Mouse (Mus musculus) heart, embryonic 15.5 days (tissue): ENCODE data around the gene Dmrtb1. TPM values are rescaled to one million over a fixed set of nuclear protein-coding genes. Genes with fewer than 3 reads are reported as not detected.

Experiments
- ATAC-seq: fragments of 200-750 bp; cut with Nextera tagmentation; replicated peaks from 2 replicates; pipeline ENCODE4 v1.8.0; 2017; ENCODE audit warnings: low read depth, moderate TSS enrichment; ENCODE audit not compliant: insufficient number of reproducible peaks, insufficient read depth, low FRiP score
- H3K27ac ChIP-seq: fragments of 300-500 bp; sonication (generic); 2 replicates; pipeline ENCODE4 v1.5.1; 2015; ENCODE audit warnings: mild to moderate bottlenecking, inconsistent platforms
- H3K27me3 ChIP-seq: fragments of 300-500 bp; sonication (generic); 2 replicates; pipeline ENCODE4 v1.6.1; 2015; ENCODE audit warnings: inconsistent platforms
- H3K36me3 ChIP-seq: fragments of 300-500 bp; sonication (generic); 2 replicates; pipeline ENCODE4 v1.6.1; 2015; ENCODE audit warnings: mild to moderate bottlenecking, inconsistent platforms
- H3K4me1 ChIP-seq: fragments of 300-500 bp; sonication (generic); replicated peaks from 2 replicates; pipeline ENCODE4 v1.6.1; 2015; ENCODE audit warnings: inconsistent platforms
- H3K4me2 ChIP-seq: fragments of 300-500 bp; sonication (generic); 2 replicates; pipeline ENCODE4 v1.6.1; 2015; ENCODE audit warnings: inconsistent platforms, mild to moderate bottlenecking, moderate library complexity
- H3K4me3 ChIP-seq: fragments of 300-500 bp; sonication (generic); 2 replicates; pipeline ENCODE4 v1.5.1; 2015; ENCODE audit warnings: mild to moderate bottlenecking, inconsistent platforms
- H3K9ac ChIP-seq: fragments of 300-500 bp; sonication (generic); 2 replicates; pipeline ENCODE4 v1.6.1; 2015; ENCODE audit warnings: mild to moderate bottlenecking, inconsistent platforms
- H3K9me3 ChIP-seq: fragments of 300-500 bp; sonication (generic); replicated peaks from 2 replicates; pipeline ENCODE4 v1.6.1; 2016; ENCODE audit warnings: inconsistent platforms
- WGBS: fragments of 180-500 bp; shearing (Covaris S2); methylation state at CpG from one replicate; pipeline ENCODE4 v1.1.7; 2015; ENCODE audit warnings: mixed read lengths; 5-methylcytosine and 5-hydroxymethylcytosine counted together
- polyA plus RNA-seq: library from polyadenylated mRNA; unstranded; fragments of >200 nt; fragmentation: Nextera tagmentation; extraction: Ambion mirVana; gene quantifications from 2 replicates; pipeline ENCODE4 v1.2.1, GENCODE M21; 2015

Gene Dmrtb1
- polyA plus RNA-seq, 1 experiment from 2014 or later: not detected

- no peak overlapping the region for H3K27ac ChIP-seq
- H3K9me3 ChIP-seq: no peaks in the 10 kb centered on the region
- H3K4me1 ChIP-seq: no peaks in the 10 kb centered on the region
- WGBS: 33% methylated on average over 15 of the region's 15 CpGs
- H3K27me3 ChIP-seq: peaks cover 19% of the 10 kb centered on the region
- no peak overlapping the region for H3K9ac ChIP-seq
- ATAC-seq: no peak
- H3K4me2 ChIP-seq: no peak overlapping the region
- H3K36me3 ChIP-seq: no peaks in the 10 kb centered on the region
- H3K4me3 ChIP-seq: no peak overlapping the region
These were observed 3.5 kb downstream of the Dmrtb1 start for GRCm38 (mm10) chr4:107680311-107681098.

DNA sequence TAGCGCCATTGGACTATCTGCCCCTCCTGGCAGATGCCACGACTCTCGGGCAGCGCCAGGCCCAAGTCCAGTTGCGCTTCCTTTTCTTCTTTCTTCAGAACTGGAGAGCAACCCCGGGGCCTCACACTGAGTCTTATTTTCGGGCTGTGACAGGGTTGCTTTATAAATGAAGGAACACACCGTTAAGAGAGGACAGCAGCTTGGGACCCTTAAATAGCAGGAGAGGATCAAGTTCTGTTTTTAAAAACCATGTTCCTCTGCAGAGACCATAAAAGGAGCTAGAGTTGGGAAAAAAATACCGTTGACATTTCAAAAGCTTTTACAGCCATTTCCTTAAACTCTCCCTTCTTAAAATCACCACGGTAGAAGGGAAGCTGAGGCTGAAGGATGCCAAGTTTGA lies 8.4 kb downstream of the Dmrtb1 start:
- peaks cover 5% of the 10 kb centered on the region; the same call in 1 of the 2 replicates for H3K4me1 ChIP-seq
- no peaks in the 10 kb centered on the region for H3K36me3 ChIP-seq
- H3K9ac ChIP-seq: no peak overlapping the region
- ATAC-seq: no peak
- 60% methylated on average over 10 of the region's 10 CpGs for WGBS
- H3K27me3 ChIP-seq: peaks cover 44% of the 10 kb centered on the region
- no peak overlapping the region for H3K4me3 ChIP-seq
- no peaks in the 10 kb centered on the region for H3K9me3 ChIP-seq
- no peak overlapping the region for H3K4me2 ChIP-seq
- H3K27ac ChIP-seq: no peak overlapping the region

DNA sequence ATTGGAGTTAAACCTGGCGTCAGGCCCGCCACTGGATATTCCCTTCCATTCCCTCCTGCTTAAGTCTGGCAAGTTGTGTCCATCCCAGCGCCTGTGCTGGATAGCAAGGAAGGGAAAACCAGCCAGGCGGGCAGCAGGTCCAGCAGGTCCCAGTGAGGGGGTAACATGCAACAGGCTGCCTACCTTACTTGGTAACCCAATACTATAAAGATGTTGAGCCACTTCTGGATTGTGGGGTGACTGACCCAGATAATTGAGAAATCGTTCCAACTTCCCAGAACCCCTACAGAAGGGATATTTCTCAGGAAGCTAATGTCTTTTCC lies 9.7 kb downstream of the Dmrtb1 start:
- H3K27me3 ChIP-seq: peaks cover 44% of the 10 kb centered on the region
- WGBS: 32% methylated on average over 5 of the region's 5 CpGs
- H3K27ac ChIP-seq: no peak overlapping the region
- H3K4me2 ChIP-seq: no peak overlapping the region
- no peak overlapping the region for H3K4me3 ChIP-seq
- peaks cover 5% of the 10 kb centered on the region; the same call in 1 of the 2 replicates for H3K4me1 ChIP-seq
- no peaks in the 10 kb centered on the region for H3K9me3 ChIP-seq
- H3K9ac ChIP-seq: no peak overlapping the region
- no peaks in the 10 kb centered on the region for H3K36me3 ChIP-seq
- no peak for ATAC-seq

DNA sequence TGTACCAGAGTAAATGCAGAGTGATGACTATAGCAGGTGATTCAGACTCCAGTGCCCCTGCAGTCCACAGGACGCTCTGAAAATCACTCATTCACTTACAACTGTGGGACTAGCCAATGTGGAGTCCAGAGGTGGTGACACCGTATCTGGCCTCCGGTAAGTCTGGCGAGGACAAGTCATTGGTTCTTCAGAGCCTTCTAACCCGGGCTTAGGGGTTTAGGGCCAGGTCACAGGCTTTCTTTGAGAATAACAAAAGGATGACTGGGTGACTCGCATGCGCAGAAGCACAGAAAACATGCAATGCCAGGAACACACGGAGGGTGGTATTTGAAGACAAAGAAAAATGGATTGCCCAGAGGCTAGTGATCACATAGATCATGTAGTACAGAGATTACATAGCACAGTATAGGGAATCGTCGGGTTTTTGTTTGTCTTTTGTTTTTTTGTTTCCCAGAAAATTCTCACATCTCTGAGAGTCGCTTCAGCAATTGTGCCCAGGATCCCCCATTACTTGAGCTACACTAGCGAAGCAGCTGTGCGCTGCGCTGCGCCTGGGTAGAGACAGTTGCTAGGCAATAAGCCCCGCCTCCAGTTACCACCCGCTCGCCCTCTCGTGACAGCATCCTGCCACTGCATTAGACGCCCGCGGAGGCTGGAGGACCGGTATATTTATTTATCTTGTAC lies 10.2 kb downstream of the Dmrtb1 start:
- Histone ChIP-seq H3K9ac (no peak overlapping the region), H3K27ac (no peak overlapping the region), H3K36me3 (no peaks in the 10 kb centered on the region), H3K27me3 (peaks cover 44% of the 10 kb centered on the region), H3K9me3 (no peaks in the 10 kb centered on the region), H3K4me3 (no peak overlapping the region), H3K4me2 (no peak overlapping the region), H3K4me1 (peaks cover 5% of the 10 kb centered on the region; the same call in 1 of the 2 replicates)
- no peak; the same call in 1 of the 2 replicates for ATAC-seq
- 22% methylated on average over 23 of the region's 23 CpGs for WGBS

- no peak overlapping the region for H3K9ac ChIP-seq
- ATAC-seq: no peak
- H3K9me3 ChIP-seq: no peaks in the 10 kb centered on the region
- peaks cover 5% of the 10 kb centered on the region; the same call in 1 of the 2 replicates for H3K4me1 ChIP-seq
- peaks cover 38% of the 10 kb centered on the region for H3K27me3 ChIP-seq
- H3K4me2 ChIP-seq: no peak overlapping the region
- H3K4me3 ChIP-seq: no peak overlapping the region
- H3K36me3 ChIP-seq: no peaks in the 10 kb centered on the region
- no peak overlapping the region for H3K27ac ChIP-seq
- 68% methylated on average over 5 of the region's 5 CpGs for WGBS
These were observed 13.3 kb downstream of the Dmrtb1 start for GRCm38 (mm10) chr4:107670731-107671130.

- no peak overlapping the region for H3K27ac ChIP-seq
- no peak overlapping the region for H3K4me2 ChIP-seq
- H3K9me3 ChIP-seq: no peaks in the 10 kb centered on the region
- H3K4me3 ChIP-seq: no peak overlapping the region
- no peak overlapping the region for H3K9ac ChIP-seq
- WGBS: 89% methylated on average over 2 of the region's 2 CpGs
- H3K4me1 ChIP-seq: 0 out of 2 replicates have a peak, but pooled peaks cover under 1% of the 10 kb centered on the region
- H3K36me3 ChIP-seq: no peaks in the 10 kb centered on the region
- ATAC-seq: no peak
- peaks cover 24% of the 10 kb centered on the region for H3K27me3 ChIP-seq
These were observed 15.5 kb downstream of the Dmrtb1 start for GRCm38 (mm10) chr4:107668514-107668913.

- no peaks in the 10 kb centered on the region for H3K4me1 ChIP-seq
- no peaks in the 10 kb centered on the region for H3K27me3 ChIP-seq
- H3K9ac ChIP-seq: no peak overlapping the region
- WGBS: 80% methylated on average over 11 of the region's 11 CpGs
- H3K27ac ChIP-seq: no peak overlapping the region
- ATAC-seq: no peak
- H3K4me2 ChIP-seq: no peak overlapping the region
- no peak overlapping the region for H3K4me3 ChIP-seq
- no peaks in the 10 kb centered on the region for H3K36me3 ChIP-seq
- H3K9me3 ChIP-seq: no peaks in the 10 kb centered on the region
These were observed 23.4 kb downstream of the Dmrtb1 start for GRCm38 (mm10) chr4:107660649-107661048.

GRCm38 (mm10) chr4:107653280-107653643 lies 30.8 kb downstream of the Dmrtb1 start:
- Histone ChIP-seq H3K36me3 (no peaks in the 10 kb centered on the region), H3K27me3 (peaks cover 22% of the 10 kb centered on the region), H3K4me1 (peaks cover 8% of the 10 kb centered on the region; the same call in 1 of the 2 replicates), H3K4me2 (no peak overlapping the region), H3K9me3 (no peaks in the 10 kb centered on the region), H3K27ac (no peak overlapping the region), H3K9ac (no peak overlapping the region), H3K4me3 (no peak overlapping the region)
- no peak for ATAC-seq
- WGBS: 60% methylated on average over 5 of the region's 5 CpGs

DNA sequence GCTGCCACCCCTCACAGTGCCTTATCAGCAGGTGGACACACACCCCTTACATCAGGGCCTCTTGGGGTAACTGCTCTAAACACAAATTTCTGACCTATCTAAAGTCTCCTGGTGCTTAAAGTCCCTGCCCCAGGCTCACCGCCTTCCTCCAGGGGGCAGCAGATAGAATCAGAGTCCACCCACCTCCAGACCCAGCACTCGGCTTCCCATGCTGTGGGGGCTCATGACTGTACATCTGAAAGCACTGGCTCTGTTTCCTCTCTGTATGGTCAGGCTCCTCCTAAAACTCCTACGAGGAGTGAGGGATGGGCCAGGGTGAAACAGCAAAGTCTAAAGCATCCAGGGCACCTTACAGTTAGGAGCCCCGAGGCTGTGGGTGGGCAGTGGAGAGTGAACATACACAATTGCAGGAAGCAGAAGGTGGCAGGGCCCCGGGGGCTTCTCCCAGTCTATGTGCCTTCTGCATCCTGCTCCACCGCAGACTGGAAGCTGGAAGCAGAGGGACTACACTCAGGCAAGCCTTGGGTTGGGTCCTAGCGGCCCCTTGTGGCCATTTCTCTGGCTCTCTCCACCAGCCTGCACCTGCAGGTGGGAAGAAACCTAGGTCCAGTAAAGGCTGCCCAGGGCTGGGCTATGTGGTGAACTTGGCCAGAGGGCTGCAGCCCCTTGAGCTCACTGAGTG lies 31.3 kb downstream of the Dmrtb1 start:
- H3K4me2 ChIP-seq: peak overlapping the region; percentile 43
- no peaks in the 10 kb centered on the region for H3K36me3 ChIP-seq
- 13% methylated on average over 7 of the region's 7 CpGs for WGBS
- no peak overlapping the region for H3K9ac ChIP-seq
- ATAC-seq: peak; percentile 53
- H3K27me3 ChIP-seq: peaks cover 22% of the 10 kb centered on the region
- H3K4me3 ChIP-seq: no peak overlapping the region
- H3K27ac ChIP-seq: no peak overlapping the region
- H3K9me3 ChIP-seq: no peaks in the 10 kb centered on the region
- peaks cover 8% of the 10 kb centered on the region; the same call in 1 of the 2 replicates for H3K4me1 ChIP-seq

GRCm38 (mm10) chr4:107651021-107651496 lies 33.0 kb downstream of the Dmrtb1 start:
- no peaks in the 10 kb centered on the region for H3K36me3 ChIP-seq
- no peak overlapping the region for H3K27ac ChIP-seq
- no peak for ATAC-seq
- WGBS: 42% methylated on average over 12 of the region's 12 CpGs
- H3K4me1 ChIP-seq: peaks cover 8% of the 10 kb centered on the region; the same call in 1 of the 2 replicates
- H3K4me3 ChIP-seq: no peak overlapping the region
- H3K4me2 ChIP-seq: no peak overlapping the region
- H3K27me3 ChIP-seq: peaks cover 22% of the 10 kb centered on the region
- H3K9me3 ChIP-seq: no peaks in the 10 kb centered on the region
- no peak overlapping the region for H3K9ac ChIP-seq

DNA sequence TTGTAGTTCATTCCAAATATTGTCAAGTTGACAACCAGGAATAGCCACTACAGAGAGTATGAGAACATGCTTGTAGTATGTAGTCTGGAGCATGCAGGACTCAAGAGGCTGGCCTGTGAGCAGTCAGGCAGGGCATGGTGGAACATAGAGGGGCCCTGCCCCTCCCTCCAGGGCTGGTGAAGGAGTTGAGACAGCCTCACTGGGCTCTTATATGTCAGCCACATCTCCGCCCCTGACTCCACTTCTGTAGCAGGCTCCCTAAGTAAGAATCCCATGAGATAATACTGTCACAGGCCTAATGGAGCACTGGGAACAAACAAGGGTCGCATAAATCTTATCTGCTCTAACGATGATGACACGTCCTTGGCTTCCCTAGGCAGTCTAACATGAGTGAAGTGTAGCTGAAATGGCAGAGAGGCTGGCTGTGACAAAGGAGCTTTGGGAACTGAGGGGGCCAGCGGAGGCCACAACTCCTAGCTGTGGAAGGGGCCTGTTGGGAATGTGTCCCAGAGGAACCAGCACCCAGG lies 35.0 kb downstream of the Dmrtb1 start:
- ATAC-seq: no peak
- Histone ChIP-seq H3K9me3 (no peaks in the 10 kb centered on the region), H3K27me3 (peaks cover 13% of the 10 kb centered on the region), H3K36me3 (no peaks in the 10 kb centered on the region), H3K9ac (no peak overlapping the region), H3K27ac (no peak overlapping the region), H3K4me1 (peaks cover 8% of the 10 kb centered on the region; the same call in 1 of the 2 replicates), H3K4me3 (no peak overlapping the region), H3K4me2 (no peak overlapping the region)
- WGBS: 35% methylated on average over 5 of the region's 5 CpGs
